Mouse (Mus musculus) liver, embryonic 14.5 days (tissue): ENCODE measurements around the gene Mmel1. TPM values are rescaled to one million over a fixed set of nuclear protein-coding genes. Genes with fewer than 3 reads are reported as not detected.

ENCODE experiments used
- ATAC-seq: fragments of 200-750 bp; cut with Nextera tagmentation; 2 replicates; pipeline ENCODE4 v1.8.0; 2017; ENCODE audit warnings: moderate number of reproducible peaks, mild to moderate bottlenecking, moderate library complexity; ENCODE audit not compliant: insufficient read depth
- DNase-seq, 3 experiments: peaks; one replicate each; pipeline ENCODE4 v3.0.0-alpha.2; 2012 to 2013; ENCODE audit warnings: low read depth in 3 of 3, low spot score in 3 of 3
- H3K27ac ChIP-seq: fragments of 300-500 bp; sonication (generic); 2 replicates; pipeline ENCODE4 v1.5.1; 2014; ENCODE audit warnings: moderate library complexity, mild to moderate bottlenecking, control low read depth, inconsistent platforms
- H3K27me3 ChIP-seq: fragments of 300-500 bp; sonication (generic); 2 replicates; pipeline ENCODE4 v1.6.1; 2014; ENCODE audit warnings: mild to moderate bottlenecking, low read length, moderate library complexity; ENCODE audit not compliant: control insufficient read depth, insufficient read depth
- H3K36me3 ChIP-seq: fragments of 300-500 bp; sonication (generic); replicated peaks from 2 replicates; pipeline ENCODE4 v1.6.1; 2014; ENCODE audit warnings: low read depth; ENCODE audit not compliant: control insufficient read depth, insufficient read depth
- H3K4me1 ChIP-seq, 2 experiments: fragments of 200-500 bp in 1 of 2; fragments of 300-500 bp in 1 of 2; sonication (generic) in 1 of 2; replicated peaks; 2 replicates each; pipeline ENCODE4 v1.6.1; 2012 to 2014; ENCODE audit warnings: antibody characterized with exemption in 1 of 2, inconsistent platforms in 1 of 2, low read length in 1 of 2; ENCODE audit not compliant: control insufficient read depth in 2 of 2, insufficient read depth in 2 of 2
- H3K4me2 ChIP-seq: fragments of 300-500 bp; sonication (generic); 2 replicates; pipeline ENCODE4 v1.6.1; 2014; ENCODE audit warnings: low read depth, mild to moderate bottlenecking, control low read depth, moderate library complexity
- H3K4me3 ChIP-seq, 2 experiments: fragments of 200-500 bp in 1 of 2; fragments of 300-500 bp in 1 of 2; sonication (generic) in 1 of 2; 2 replicates each; pipeline ENCODE4 v1.5.1; 2012 to 2014; ENCODE audit warnings: low read depth in 2 of 2, low read length in 2 of 2, mild to moderate bottlenecking in 2 of 2, control low read depth in 1 of 2, inconsistent platforms in 1 of 2, moderate library complexity in 1 of 2; ENCODE audit not compliant: insufficient read depth in 1 of 2
- H3K9ac ChIP-seq: fragments of 300-500 bp; sonication (generic); replicated peaks from 2 replicates; pipeline ENCODE4 v1.6.1; 2014; ENCODE audit warnings: mild to moderate bottlenecking, control low read depth, moderate library complexity
- H3K9me3 ChIP-seq: fragments of 300-500 bp; sonication (generic); 2 replicates; pipeline ENCODE4 v1.6.1; 2016; ENCODE audit warnings: low read length, mixed read lengths; ENCODE audit not compliant: control insufficient read depth
- CTCF ChIP-seq: IDR thresholded peaks from 2 replicates; pipeline ENCODE4 v1.5.1; 2016; ENCODE audit warnings: antibody characterized with exemption, low read depth, control low read depth
- EP300 ChIP-seq: IDR thresholded peaks from 2 replicates; pipeline ENCODE4 v1.6.1; 2016; ENCODE audit warnings: antibody characterized with exemption, low read depth
- WGBS: fragments of 180-500 bp; shearing (Covaris S2); extraction: QIAGEN DNeasy Blood & Tissue Kit; methylation state at CpG from one replicate; pipeline ENCODE4 v1.1.7; 2014; ENCODE audit not compliant: insufficient replicate concordance; 5-methylcytosine and 5-hydroxymethylcytosine counted together
- polyA plus RNA-seq, 2 experiments: library from polyadenylated mRNA; depleted of rRNA in 1 of 2; stranded (reverse) in 1 of 2; unstranded in 1 of 2; fragments of >200 nt; fragmentation: Nextera tagmentation in 1 of 2; extraction: Ambion mirVana in 1 of 2; gene quantifications; 2 replicates each; pipeline versions ENCODE4 v1.2.1 to v1.2.3; 2012 to 2014

The Mmel1 gene
- polyA plus RNA-seq, 2 experiments = 2.4 to 2.7 TPM

GRCm38 (mm10) chr4:154852696-154853095, 16.7 kb upstream of the Mmel1 start:
- no peak overlapping the region for H3K4me2 ChIP-seq
- H3K9ac ChIP-seq = no peak overlapping the region
- H3K27ac ChIP-seq = no peak overlapping the region
- peaks cover 29% of the 10 kb centered on the region for H3K27me3 ChIP-seq
- DNase-seq (no peak), ATAC-seq (no peak)
- H3K9me3 ChIP-seq = no peaks in the 10 kb centered on the region
- 79% methylated on average over 1 of the region's 1 CpGs for WGBS
- H3K4me1 ChIP-seq = no peaks in the 10 kb centered on the region
- no peak for TF ChIP-seq CTCF
- no peak for TF ChIP-seq EP300
- H3K36me3 ChIP-seq = no peaks in the 10 kb centered on the region
- H3K4me3 ChIP-seq = no peak overlapping the region

GRCm38 (mm10) chr4:154853881-154854280, 15.5 kb upstream of the Mmel1 start:
- Histone ChIP-seq H3K27ac (no peak overlapping the region), H3K27me3 (peaks cover 29% of the 10 kb centered on the region), H3K4me2 (no peak overlapping the region), H3K9ac (no peak overlapping the region), H3K9me3 (no peaks in the 10 kb centered on the region), H3K4me1 (no peaks in the 10 kb centered on the region), H3K36me3 (no peaks in the 10 kb centered on the region), H3K4me3 (no peak overlapping the region)
- 57% methylated on average over 4 of the region's 4 CpGs for WGBS
- no peak for ATAC-seq
- no peak for TF ChIP-seq EP300
- no peak for TF ChIP-seq CTCF
- DNase-seq = no peak

GRCm38 (mm10) chr4:154854676-154855345, 14.6 kb upstream of the Mmel1 start:
- Histone ChIP-seq H3K4me1 (no peaks in the 10 kb centered on the region), H3K4me3 (no peak overlapping the region), H3K4me2 (no peak overlapping the region), H3K27me3 (peaks cover 29% of the 10 kb centered on the region), H3K27ac (no peak overlapping the region), H3K9me3 (no peaks in the 10 kb centered on the region), H3K9ac (no peak overlapping the region), H3K36me3 (no peaks in the 10 kb centered on the region)
- DNase-seq = no peak
- WGBS = 44% methylated on average over 12 of the region's 12 CpGs
- TF ChIP-seq CTCF (no peak), EP300 (no peak)
- ATAC-seq = no peak

GRCm38 (mm10) chr4:154855721-154856479, 13.5 kb upstream of the Mmel1 start:
- 2% methylated on average over 104 of the region's 110 CpGs for WGBS
- Histone ChIP-seq H3K4me3 (peak overlapping the region in 1 of 2 experiments; percentile 17; a peak in 2 of 4 replicates), H3K27me3 (peaks cover 29% of the 10 kb centered on the region), H3K9me3 (no peaks in the 10 kb centered on the region), H3K4me2 (peak overlapping the region; percentile 43), H3K36me3 (no peaks in the 10 kb centered on the region), H3K27ac (no peak overlapping the region), H3K9ac (no peak overlapping the region), H3K4me1 (no peaks in the 10 kb centered on the region)
- DNase-seq = no peak
- TF ChIP-seq CTCF (peak; percentile 63), EP300 (no peak)
- ATAC-seq = no peak

- Histone ChIP-seq H3K4me2 (peak overlapping the region; percentile 43), H3K9ac (no peak overlapping the region), H3K4me3 (peak overlapping the region in 1 of 2 experiments; percentile 17; a peak in 2 of 4 replicates), H3K9me3 (no peaks in the 10 kb centered on the region), H3K36me3 (no peaks in the 10 kb centered on the region), H3K27me3 (peaks cover 29% of the 10 kb centered on the region), H3K27ac (no peak overlapping the region), H3K4me1 (no peaks in the 10 kb centered on the region)
- no peak for DNase-seq
- TF ChIP-seq CTCF (no peak), EP300 (no peak)
- 19% methylated on average over 9 of the region's 9 CpGs for WGBS
- ATAC-seq = no peak
Measured at GRCm38 (mm10) chr4:154856480-154856837, 12.9 kb upstream of the Mmel1 start.
